Mouse (Mus musculus) left cerebral cortex, adult 11 months (tissue): ENCODE data around the gene Fgfr2.

Experiments
- DNase-seq: peaks from one replicate; pipeline ENCODE4 v3.0.0; 2022; ENCODE audit warnings: low spot score

The Fgfr2 gene

GRCm38 (mm10) chr7:132070877-132071625 lies 1052.1 kb downstream of the Fgfr2 start:
- no peak for DNase-seq

- peak; percentile 44 for DNase-seq
Observed at GRCm38 (mm10) chr7:132067951-132068350, 1055.2 kb downstream of the Fgfr2 start.

GRCm38 (mm10) chr7:132067511-132067910 lies 1055.6 kb downstream of the Fgfr2 start:
- DNase-seq = no peak

GRCm38 (mm10) chr7:132060116-132060515 lies 1063.0 kb downstream of the Fgfr2 start:
- no peak for DNase-seq

GRCm38 (mm10) chr7:132056565-132056964 lies 1066.6 kb downstream of the Fgfr2 start:
- DNase-seq = no peak

- no peak for DNase-seq
Observed at GRCm38 (mm10) chr7:132046662-132047061, 1076.5 kb downstream of the Fgfr2 start.

GRCm38 (mm10) chr7:132031940-132032531 lies 1091.1 kb downstream of the Fgfr2 start:
- DNase-seq = no peak

- DNase-seq = no peak
Observed at GRCm38 (mm10) chr7:132026671-132027070, 1096.5 kb downstream of the Fgfr2 start.

GRCm38 (mm10) chr7:132025591-132025990 lies 1097.6 kb downstream of the Fgfr2 start:
- DNase-seq = no peak

- DNase-seq = no peak
Observed at GRCm38 (mm10) chr7:132015933-132016332, 1107.2 kb downstream of the Fgfr2 start.

GRCm38 (mm10) chr7:132015193-132015592 lies 1108.0 kb downstream of the Fgfr2 start:
- no peak for DNase-seq

GRCm38 (mm10) chr7:132013970-132014369 lies 1109.2 kb downstream of the Fgfr2 start:
- no peak for DNase-seq

GRCm38 (mm10) chr7:132012969-132013679 lies 1110.0 kb downstream of the Fgfr2 start:
- no peak for DNase-seq

- no peak for DNase-seq
Observed at GRCm38 (mm10) chr7:132009002-132009401, 1114.1 kb downstream of the Fgfr2 start.

- DNase-seq = peak; percentile 15
Observed at GRCm38 (mm10) chr7:132005996-132006696, 1117.0 kb downstream of the Fgfr2 start.

- DNase-seq = no peak
Observed at GRCm38 (mm10) chr7:131992873-131993272, 1130.3 kb downstream of the Fgfr2 start.

- DNase-seq = no peak
Observed at GRCm38 (mm10) chr7:131992226-131992625, 1130.9 kb downstream of the Fgfr2 start.

- no peak for DNase-seq
Observed at GRCm38 (mm10) chr7:131989056-131989455, 1134.1 kb downstream of the Fgfr2 start.

GRCm38 (mm10) chr7:131978609-131979008 lies 1144.5 kb downstream of the Fgfr2 start:
- DNase-seq = no peak

GRCm38 (mm10) chr7:131975867-131976266 lies 1147.3 kb downstream of the Fgfr2 start:
- no peak for DNase-seq

GRCm38 (mm10) chr7:131970255-131970654 lies 1152.9 kb downstream of the Fgfr2 start:
- DNase-seq = no peak

- DNase-seq = no peak
Observed at GRCm38 (mm10) chr7:131966916-131967494, 1156.1 kb downstream of the Fgfr2 start.
